Mouse (Mus musculus) kidney, postnatal 0 days (tissue): ENCODE measurements around the gene Nlrp4e. TPM values are rescaled to one million over a fixed set of nuclear protein-coding genes. Genes with fewer than 3 reads are reported as not detected.
"Not testable (repeated sequence)": the region's sequence is repeated elsewhere in the genome, so short reads cannot be mapped to it uniquely, and the experiment has no call there.

Experiments used
- ATAC-seq: fragments of 200-750 bp; cut with Nextera tagmentation; replicated peaks from 2 replicates; pipeline ENCODE4 v1.8.0; 2017; ENCODE audit warnings: low read depth, moderate number of reproducible peaks, moderate TSS enrichment, moderate library complexity; ENCODE audit not compliant: low FRiP score
- DNase-seq: peaks from one replicate; pipeline ENCODE4 v3.0.0-alpha.2; 2016; ENCODE audit warnings: low spot score
- H3K27ac ChIP-seq: fragments of 300-500 bp; sonication (generic); 2 replicates; pipeline ENCODE4 v1.5.1; 2014; ENCODE audit warnings: mild to moderate bottlenecking
- H3K27me3 ChIP-seq: fragments of 300-500 bp; sonication (generic); 2 replicates; pipeline ENCODE4 v1.6.1; 2014; ENCODE audit warnings: low read length, mixed read lengths; ENCODE audit not compliant: insufficient read depth
- H3K36me3 ChIP-seq: fragments of 300-500 bp; sonication (generic); 2 replicates; pipeline ENCODE4 v1.6.1; 2014; ENCODE audit warnings: low read length, mixed read lengths; ENCODE audit not compliant: insufficient read depth
- H3K4me1 ChIP-seq: fragments of 300-500 bp; sonication (generic); replicated peaks from 2 replicates; pipeline ENCODE4 v1.6.1; 2014; ENCODE audit warnings: antibody characterized with exemption, low read length, mixed read lengths; ENCODE audit not compliant: insufficient read depth
- H3K4me2 ChIP-seq: fragments of 300-500 bp; sonication (generic); 2 replicates; pipeline ENCODE4 v1.6.1; 2014; ENCODE audit warnings: mild to moderate bottlenecking, low read length, moderate library complexity, mixed read lengths
- H3K4me3 ChIP-seq: fragments of 300-500 bp; sonication (generic); replicated peaks from 2 replicates; pipeline ENCODE4 v1.5.1; 2014; ENCODE audit warnings: low read depth, low read length
- H3K9ac ChIP-seq: fragments of 300-500 bp; sonication (generic); 2 replicates; pipeline ENCODE4 v1.6.1; 2014; ENCODE audit warnings: low read depth, low read length
- H3K9me3 ChIP-seq: fragments of 300-500 bp; sonication (generic); replicated peaks from 2 replicates; pipeline ENCODE4 v1.6.1; 2016; ENCODE audit warnings: low read length, inconsistent platforms, mixed read lengths
- CTCF ChIP-seq: IDR thresholded peaks from 2 replicates; pipeline ENCODE4 v1.5.1; 2016; ENCODE audit warnings: antibody characterized with exemption, low read depth, mild to moderate bottlenecking, moderate library complexity
- WGBS: fragments of 180-500 bp; shearing (Covaris S2); extraction: QIAGEN DNeasy Blood & Tissue Kit; methylation state at CpG from one replicate; pipeline ENCODE4 v1.1.7; 2014; 5-methylcytosine and 5-hydroxymethylcytosine counted together
- microRNA-seq: library from miRNA; unstranded; fragments of <30 nt; microRNA quantifications from one replicate; pipeline ENCODE4, GENCODE M21; 2016
- polyA plus RNA-seq: library from polyadenylated mRNA; unstranded; fragments of >200 nt; fragmentation: Nextera tagmentation; extraction: Ambion mirVana; gene quantifications from 2 replicates; pipeline ENCODE4 v1.2.1, GENCODE M21; 2015

Gene Nlrp4e
- polyA plus RNA-seq, result not detected in 2 replicates

GRCm38 (mm10) chr7:23300892-23301291 lies at the start of gene Nlrp4e:
Gene Nlrp4e (plus strand): TSS chr7:23301192.
- H3K9me3 ChIP-seq, DNase-seq, H3K27me3 ChIP-seq, H3K4me2 ChIP-seq, H3K4me1 ChIP-seq, H3K4me3 ChIP-seq, ATAC-seq, H3K36me3 ChIP-seq, H3K9ac ChIP-seq, H3K27ac ChIP-seq: not testable (repeated sequence)
- WGBS, result 82% methylated on average over 3 of the region's 3 CpGs

- not testable (repeated sequence) for H3K4me3 ChIP-seq, H3K4me1 ChIP-seq, H3K9ac ChIP-seq, H3K27ac ChIP-seq, H3K4me2 ChIP-seq, ATAC-seq, DNase-seq, H3K9me3 ChIP-seq, H3K27me3 ChIP-seq, H3K36me3 ChIP-seq
- WGBS, result no CpG with 5 or more reads among the region's 2 CpGs
Measured at GRCm38 (mm10) chr7:23251582-23251981, 49.4 kb upstream of the Nlrp4e start, which contains the start of gene Vmn1r166. Gene Vmn1r166 (minus strand): TSS chr7:23251682.

- not testable (repeated sequence) for H3K9me3 ChIP-seq, H3K4me1 ChIP-seq, H3K27me3 ChIP-seq, H3K9ac ChIP-seq, H3K4me3 ChIP-seq, ATAC-seq, H3K36me3 ChIP-seq, H3K4me2 ChIP-seq, H3K27ac ChIP-seq, DNase-seq
- no CpG with 5 or more reads among the region's 2 CpGs for WGBS
Measured at GRCm38 (mm10) chr7:23278800-23279199, 22.2 kb upstream of the Nlrp4e start, which contains the start of gene Gm6902. Gene Gm6902 (minus strand): TSS chr7:23278900.

- H3K27me3 ChIP-seq, H3K4me1 ChIP-seq, DNase-seq, H3K27ac ChIP-seq, H3K9ac ChIP-seq, H3K36me3 ChIP-seq, H3K4me3 ChIP-seq, H3K4me2 ChIP-seq, H3K9me3 ChIP-seq, ATAC-seq: not testable (repeated sequence)
- WGBS, result 88% methylated on average over 13 of the region's 13 CpGs
Measured at GRCm38 (mm10) chr7:23358311-23358710, 57.3 kb downstream of the Nlrp4e start.

GRCm38 (mm10) chr7:23385589-23385988 lies 84.6 kb downstream of the Nlrp4e start, which contains the start of gene Nlrp5:
Gene Nlrp5 (plus strand): TSS chr7:23385889.
- no peaks in the 10 kb centered on the region for H3K9me3 ChIP-seq
- H3K36me3 ChIP-seq, result no peaks in the 10 kb centered on the region
- H3K9ac ChIP-seq, result no peak within 1 kb of the TSS
- no peaks in the 10 kb centered on the region for H3K4me1 ChIP-seq
- DNase-seq, result no peak
- no peaks in the 10 kb centered on the region for H3K27me3 ChIP-seq
- ATAC-seq, result no peak
- no peak within 1 kb of the TSS for H3K4me3 ChIP-seq
- H3K27ac ChIP-seq, result no peak within 1 kb of the TSS
- WGBS, result 73% methylated on average over 10 of the region's 10 CpGs
- H3K4me2 ChIP-seq, result no peak within 1 kb of the TSS
- no peak for TF ChIP-seq CTCF

Small RNAs within 50 kb of the gene (microRNA-seq; reads per million reads assigned to microRNA genes)
- not detected for gene Gm25196

Other genes starting within 250 kb of the Nlrp4e start
- gene Vmn1r163, start 245.7 kb upstream of the Nlrp4e start, polyA plus RNA-seq, result not detected in 2 replicates
- gene Gm8720, start 233.7 kb upstream of the Nlrp4e start, polyA plus RNA-seq, result not detected in 2 replicates
- not detected in 2 replicates for gene Gm10662, start 156.7 kb upstream of the Nlrp4e start, polyA plus RNA-seq
- not detected in 2 replicates for gene Vmn1r165, start 83.9 kb upstream of the Nlrp4e start, polyA plus RNA-seq
- gene Vmn1r166, start 49.5 kb upstream of the Nlrp4e start, polyA plus RNA-seq, result not detected in 2 replicates
- not detected in 2 replicates for gene Gm6902, start 22.3 kb upstream of the Nlrp4e start, polyA plus RNA-seq
- gene Nlrp5, start 84.7 kb downstream of the Nlrp4e start, polyA plus RNA-seq, result not detected in 2 replicates
- gene Vmn1r167, start 206.0 kb downstream of the Nlrp4e start, polyA plus RNA-seq, result not detected in 2 replicates
- not detected in 2 replicates for gene Vmn1r168, start 238.5 kb downstream of the Nlrp4e start, polyA plus RNA-seq